Comparison of ENCODE assay signal across 15 mouse cellular contexts in the genomic region with DNA sequence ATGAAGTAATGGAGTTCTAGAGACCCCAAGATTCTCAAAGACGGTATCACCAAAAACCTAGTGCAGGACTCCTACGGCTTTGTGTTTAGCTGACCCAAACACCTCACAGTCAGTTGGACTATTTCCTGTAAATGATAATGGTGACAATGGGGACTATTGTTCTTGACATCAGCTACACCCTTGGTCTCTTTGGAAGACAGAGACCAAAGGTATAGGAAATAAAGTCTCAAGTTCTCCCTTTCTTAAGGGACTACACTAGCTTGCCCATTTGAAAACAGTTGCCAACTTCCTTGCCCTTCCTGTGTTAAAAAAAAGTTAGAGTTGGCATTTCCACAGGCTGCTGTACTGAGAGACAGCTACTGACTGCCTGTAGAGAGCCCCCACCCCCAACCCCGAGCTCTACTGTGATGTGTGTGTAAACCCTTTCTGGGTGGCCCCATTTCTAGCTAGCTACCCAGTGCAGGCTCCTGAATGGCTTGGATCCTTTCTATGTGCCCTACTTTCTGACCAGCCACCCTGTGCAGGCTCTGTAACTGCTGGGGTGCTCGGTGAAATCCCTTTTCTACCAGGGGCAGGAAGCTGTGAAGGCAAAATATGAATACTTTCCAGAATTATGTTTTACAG. TPM values are rescaled to one million over a fixed set of nuclear protein-coding genes. Genes with fewer than 3 reads are reported as not detected.
DNase-seq lines count a peak whose midpoint lies in the region; ATAC-seq and TF ChIP-seq lines count a peak whose summit lies in the region.
"Had no signal": no experiment of that assay in that cellular context is flagged by ENCODE, and none has a peak within 500 bp of the region (broad histone marks: within the 10 kb centered on the region; RNA-seq: fewer than 3 reads in every experiment).

No protein-coding gene starts in this region.

- H3K9ac ChIP-seq in hindbrain, embryonic 16.5 days (ENCODE audit: low read depth, low read length): no peak overlapping the region
- no peak overlapping the region for H3K9ac ChIP-seq in hindbrain, embryonic 12.5 days
- H3K9ac ChIP-seq in lung, embryonic 16.5 days (ENCODE audit: low read length): no peak overlapping the region
- no peak overlapping the region for H3K9ac ChIP-seq in ES-E14 (ENCODE audit: insufficient read depth, low read depth, low read length, poor library complexity, severe bottlenecking)
- H3K9ac ChIP-seq: embryonic facial prominence, embryonic 12.5 days; forebrain, embryonic 13.5 days; hindbrain, embryonic 13.5 days; stomach, embryonic 15.5 days had no signal

- peaks cover 3% of the 10 kb centered on the region; the same call in 1 of the 2 replicates for H3K4me1 ChIP-seq in hindbrain, embryonic 16.5 days (ENCODE audit: control insufficient read depth, insufficient read depth, low read depth, low read length)
- peaks cover 9% of the 10 kb centered on the region for H3K4me1 ChIP-seq in hindbrain, embryonic 12.5 days
- H3K4me1 ChIP-seq in lung, embryonic 16.5 days (replicated peaks; ENCODE audit: control insufficient read depth, insufficient read depth, low read length): peaks cover 14% of the 10 kb centered on the region
- H3K4me1 ChIP-seq in ES-E14 (ENCODE audit: control insufficient read depth in 2 of 2, insufficient read depth in 2 of 2, low read length in 2 of 2, poor library complexity in 1 of 2): peaks cover 30 to 37% of the 10 kb centered on the region in 2 experiments

- H3K36me3 ChIP-seq in hindbrain, embryonic 16.5 days (ENCODE audit: control insufficient read depth, insufficient read depth, low read length): no peaks in the 10 kb centered on the region
- H3K36me3 ChIP-seq in hindbrain, embryonic 12.5 days: no peaks in the 10 kb centered on the region
- no peaks in the 10 kb centered on the region for H3K36me3 ChIP-seq in lung, embryonic 16.5 days (ENCODE audit: control insufficient read depth, insufficient read depth, low read length)
- H3K36me3 ChIP-seq in ES-E14 (ENCODE audit: control insufficient read depth, insufficient read depth, low read length, poor library complexity, severe bottlenecking): no peaks in the 10 kb centered on the region
- H3K36me3 ChIP-seq: embryonic facial prominence, embryonic 12.5 days; hindbrain, embryonic 13.5 days; stomach, embryonic 15.5 days had no signal

- no peak for DNase-seq in lung, postnatal 14 days
- no peak for DNase-seq in ES-E14 (ENCODE audit: low read depth, low spot score)
- peak; percentile 28 for DNase-seq in retina, embryonic 14.5 days (ENCODE audit: low spot score)
- DNase-seq in thymus, postnatal 10 days (ENCODE audit: low spot score in 2 of 2): no peak
- DNase-seq: kidney, adult 18-20 months; thymus, postnatal 4 days had no signal

- peak; percentile 71 for ATAC-seq in hindbrain, embryonic 16.5 days
- ATAC-seq in hindbrain, embryonic 12.5 days (ENCODE audit: low FRiP score): no peak
- ATAC-seq in lung, embryonic 16.5 days (ENCODE audit: low read depth): peak; percentile 42
- ATAC-seq: forebrain, embryonic 13.5 days had no signal

- 63% methylated on average over 4 of the region's 4 CpGs for WGBS in hindbrain, embryonic 16.5 days
- 55% methylated on average over 4 of the region's 4 CpGs for WGBS in hindbrain, embryonic 12.5 days
- 39% methylated on average over 4 of the region's 4 CpGs for WGBS in lung, embryonic 16.5 days

- H3K27me3 ChIP-seq in hindbrain, embryonic 16.5 days (replicated peaks; ENCODE audit: control insufficient read depth, insufficient read depth, low read length): no peaks in the 10 kb centered on the region
- H3K27me3 ChIP-seq in hindbrain, embryonic 12.5 days: no peaks in the 10 kb centered on the region; the same call in 1 of the 2 replicates
- H3K27me3 ChIP-seq in lung, embryonic 16.5 days (ENCODE audit: control insufficient read depth, insufficient read depth, low read depth, low read length): no peaks in the 10 kb centered on the region
- H3K27me3 ChIP-seq: embryonic facial prominence, embryonic 12.5 days; forebrain, embryonic 13.5 days; stomach, embryonic 15.5 days had no signal

- in situ Hi-C loops in ES-E14 (cut with MboI; ENCODE audit: low sequenced_read_pairs in 2 of 2, unreplicated experiment in 2 of 2): no loop called here

- H3K4me2 ChIP-seq in hindbrain, embryonic 16.5 days (ENCODE audit: low read length): no peak overlapping the region
- H3K4me2 ChIP-seq in hindbrain, embryonic 12.5 days (replicated peaks): no peak overlapping the region
- H3K4me2 ChIP-seq in lung, embryonic 16.5 days (ENCODE audit: low read depth, low read length): no peak overlapping the region
- H3K4me2 ChIP-seq: embryonic facial prominence, embryonic 12.5 days; forebrain, embryonic 13.5 days; hindbrain, embryonic 13.5 days; stomach, embryonic 15.5 days had no signal

- H3K9me3 ChIP-seq in hindbrain, embryonic 16.5 days (ENCODE audit: control insufficient read depth, low read length): no peaks in the 10 kb centered on the region
- no peaks in the 10 kb centered on the region for H3K9me3 ChIP-seq in hindbrain, embryonic 12.5 days (replicated peaks)
- no peaks in the 10 kb centered on the region for H3K9me3 ChIP-seq in lung, embryonic 16.5 days (ENCODE audit: control insufficient read depth, low read length)
- no peaks in the 10 kb centered on the region for H3K9me3 ChIP-seq in ES-E14 (ENCODE audit: control insufficient read depth, insufficient read depth, low read depth, low read length)
- H3K9me3 ChIP-seq: embryonic facial prominence, embryonic 12.5 days; forebrain, embryonic 13.5 days; hindbrain, embryonic 13.5 days; stomach, embryonic 15.5 days had no signal

- H3K4me3 ChIP-seq in hindbrain, embryonic 16.5 days (ENCODE audit: low read length): no peak overlapping the region
- no peak overlapping the region for H3K4me3 ChIP-seq in hindbrain, embryonic 12.5 days
- H3K4me3 ChIP-seq in lung, embryonic 16.5 days (ENCODE audit: low read length): no peak overlapping the region
- H3K4me3 ChIP-seq in ES-E14 (ENCODE audit: insufficient read depth in 1 of 2, low read depth in 1 of 2, low read length in 2 of 2, poor library complexity in 1 of 2, severe bottlenecking in 1 of 2): peak overlapping the region in 1 of 2 experiments; percentile 25; a peak in 1 of 4 replicates
- H3K4me3 ChIP-seq: embryonic facial prominence, embryonic 12.5 days; forebrain, embryonic 13.5 days; hindbrain, embryonic 13.5 days; stomach, embryonic 15.5 days had no signal

- H3K27ac ChIP-seq in hindbrain, embryonic 16.5 days (ENCODE audit: low read depth, low read length): no peak overlapping the region
- no peak overlapping the region for H3K27ac ChIP-seq in hindbrain, embryonic 12.5 days
- no peak overlapping the region for H3K27ac ChIP-seq in lung, embryonic 16.5 days (ENCODE audit: low read length)
- peak overlapping the region; percentile 66 for H3K27ac ChIP-seq in ES-E14 (ENCODE audit: insufficient read depth, low read depth, low read length, poor library complexity, severe bottlenecking)
- H3K27ac ChIP-seq: embryonic facial prominence, embryonic 12.5 days; forebrain, embryonic 13.5 days; hindbrain, embryonic 13.5 days; stomach, embryonic 15.5 days had no signal

TF ChIP-seq in ES-E14, 5 proteins besides CTCF, POLR2A, EP300 and RAD21:
- TF ChIP-seq ZC3H11A (IDR thresholded peaks at IDR 0.05; ENCODE audit: borderline replicate concordance, low read depth, low read length) (no peak), MAFK (IDR thresholded peaks at IDR 0.05; ENCODE audit: insufficient read depth, low read depth, low read length) (no peak), HCFC1 (IDR thresholded peaks at IDR 0.05; ENCODE audit: borderline replicate concordance, insufficient read depth, low read length) (no peak), CHD2 (IDR thresholded peaks at IDR 0.05; ENCODE audit: low read depth, low read length) (peak; percentile 24; the same call in 1 of the 2 replicates), ZNF384 (IDR thresholded peaks at IDR 0.05; ENCODE audit: low read depth, low read length) (no peak)

RNA-seq across cellular contexts. Expression of gene Tril, which starts 19.2 kb away (rescaled TPM):
- 21.4 and 21.7 TPM in 2 replicates for polyA plus RNA-seq in hindbrain, embryonic 16.5 days (2015; fragmentation: Nextera tagmentation; extraction: Ambion mirVana)
- 38.8 and 46.5 TPM in 2 replicates for polyA plus RNA-seq in hindbrain, embryonic 12.5 days (2016; fragmentation: Nextera tagmentation; extraction: Ambion mirVana)
- polyA plus RNA-seq in lung, embryonic 16.5 days (2015; fragmentation: Nextera tagmentation; extraction: Ambion mirVana): 33.9 and 38.9 TPM in 2 replicates
- 2.4 TPM in 2 replicates for total RNA-seq in ES-E14 (2012; rRNA removed)
- total RNA-seq: megakaryocyte, adult 5-6 weeks; monocyte, adult 5-6 weeks had no signal
